Mouse (Mus musculus) midbrain, postnatal 0 days (tissue): ENCODE data around the gene Gpr171. TPM values are rescaled to one million over a fixed set of nuclear protein-coding genes. Genes with fewer than 3 reads are reported as not detected.

Source experiments
- ATAC-seq: fragments of 200-750 bp; cut with Nextera tagmentation; 2 replicates; pipeline ENCODE4 v1.8.0; 2017; ENCODE audit warnings: moderate number of reproducible peaks, mild to moderate bottlenecking, moderate TSS enrichment, moderate library complexity; ENCODE audit not compliant: low FRiP score
- DNase-seq: peaks from one replicate; pipeline ENCODE4 v3.0.0-alpha.2; 2015; ENCODE audit warnings: low spot score
- H3K27ac ChIP-seq: fragments of 300-500 bp; sonication (generic); 2 replicates; pipeline ENCODE4 v1.5.1; 2014; ENCODE audit warnings: low read depth, mild to moderate bottlenecking, low read length, mixed read lengths
- H3K27me3 ChIP-seq: fragments of 300-500 bp; sonication (generic); 2 replicates; pipeline ENCODE4 v1.6.1; 2014; ENCODE audit warnings: low read length, control low read depth, mixed read lengths; ENCODE audit not compliant: insufficient read depth
- H3K36me3 ChIP-seq: fragments of 300-500 bp; sonication (generic); 2 replicates; pipeline ENCODE4 v1.6.1; 2014; ENCODE audit warnings: low read length, control low read depth, mixed read lengths; ENCODE audit not compliant: insufficient read depth
- H3K4me1 ChIP-seq: fragments of 300-500 bp; sonication (generic); 2 replicates; pipeline ENCODE4 v1.6.1; 2014; ENCODE audit warnings: mild to moderate bottlenecking, control low read depth, antibody characterized with exemption, low read length, mixed read lengths; ENCODE audit not compliant: insufficient read depth
- H3K4me2 ChIP-seq: fragments of 300-500 bp; sonication (generic); 2 replicates; pipeline ENCODE4 v1.6.1; 2014; ENCODE audit warnings: low read depth, mild to moderate bottlenecking, low read length, mixed read lengths; ENCODE audit not compliant: poor library complexity, severe bottlenecking
- H3K4me3 ChIP-seq: fragments of 300-500 bp; sonication (generic); 2 replicates; pipeline ENCODE4 v1.5.1; 2014; ENCODE audit warnings: low read depth, mild to moderate bottlenecking, low read length, moderate library complexity
- H3K9ac ChIP-seq: fragments of 300-500 bp; sonication (generic); replicated peaks from 2 replicates; pipeline ENCODE4 v1.6.1; 2014; ENCODE audit warnings: mild to moderate bottlenecking, low read length, moderate library complexity, mixed read lengths; ENCODE audit not compliant: poor library complexity, severe bottlenecking
- H3K9me3 ChIP-seq: fragments of 300-500 bp; sonication (generic); 2 replicates; pipeline ENCODE4 v1.6.1; 2016; ENCODE audit warnings: low read length, control low read depth
- CTCF ChIP-seq: IDR thresholded peaks from 2 replicates; pipeline ENCODE4 v1.5.1; 2016; ENCODE audit warnings: antibody characterized with exemption, mild to moderate bottlenecking
- WGBS: fragments of 180-500 bp; shearing (Covaris S2); extraction: QIAGEN DNeasy Blood & Tissue Kit; methylation state at CpG from one replicate; pipeline ENCODE4 v1.1.7; 2014; 5-methylcytosine and 5-hydroxymethylcytosine counted together
- polyA plus RNA-seq: library from polyadenylated mRNA; unstranded; fragments of >200 nt; fragmentation: Nextera tagmentation; extraction: Ambion mirVana; gene quantifications from 2 replicates; pipeline ENCODE4 v1.2.1, GENCODE M21; 2015
- total RNA-seq: library from RNA; depleted of rRNA; stranded (reverse); fragments of >200 nt; gene quantifications from 2 replicates; pipeline ENCODE4 v1.2.3, GENCODE M21; 2014; rRNA removed

Gene Gpr171
- total and polyA plus RNA-seq, 2 experiments from 2014 or later, result 0.74 TPM; not detected in 1

GRCm38 (mm10) chr3:59065937-59066336, 35.7 kb downstream of the Gpr171 start:
- ATAC-seq (no peak), DNase-seq (no peak)
- no peaks in the 10 kb centered on the region for H3K27me3 ChIP-seq
- no peak overlapping the region for H3K4me3 ChIP-seq
- H3K9me3 ChIP-seq, result no peaks in the 10 kb centered on the region
- H3K4me2 ChIP-seq, result no peak overlapping the region
- no peak overlapping the region for H3K27ac ChIP-seq
- WGBS, result 84% methylated on average over 3 of the region's 3 CpGs
- no peak for TF ChIP-seq CTCF
- no peaks in the 10 kb centered on the region for H3K4me1 ChIP-seq
- H3K36me3 ChIP-seq, result no peaks in the 10 kb centered on the region
- no peak overlapping the region for H3K9ac ChIP-seq

GRCm38 (mm10) chr3:59063431-59063830, 38.2 kb downstream of the Gpr171 start:
- ATAC-seq (no peak), DNase-seq (no peak)
- H3K4me1 ChIP-seq, result no peaks in the 10 kb centered on the region; the same call in 1 of the 2 replicates
- H3K27ac ChIP-seq, result no peak overlapping the region
- no peak overlapping the region for H3K4me3 ChIP-seq
- 95% methylated on average over 4 of the region's 4 CpGs for WGBS
- no peaks in the 10 kb centered on the region for H3K36me3 ChIP-seq
- no peaks in the 10 kb centered on the region for H3K27me3 ChIP-seq
- H3K9ac ChIP-seq, result no peak overlapping the region
- TF ChIP-seq CTCF, result no peak
- no peaks in the 10 kb centered on the region for H3K9me3 ChIP-seq
- H3K4me2 ChIP-seq, result no peak overlapping the region

GRCm38 (mm10) chr3:59062141-59062540, 39.5 kb downstream of the Gpr171 start:
- no peak for TF ChIP-seq CTCF
- no peaks in the 10 kb centered on the region for H3K9me3 ChIP-seq
- ATAC-seq, result no peak
- H3K4me3 ChIP-seq, result no peak overlapping the region
- H3K4me2 ChIP-seq, result no peak overlapping the region
- 79% methylated on average over 5 of the region's 5 CpGs for WGBS
- H3K27me3 ChIP-seq, result no peaks in the 10 kb centered on the region
- no peaks in the 10 kb centered on the region for H3K36me3 ChIP-seq
- DNase-seq, result no peak
- H3K9ac ChIP-seq, result no peak overlapping the region
- no peaks in the 10 kb centered on the region; the same call in 1 of the 2 replicates for H3K4me1 ChIP-seq
- H3K27ac ChIP-seq, result no peak overlapping the region

DNA sequence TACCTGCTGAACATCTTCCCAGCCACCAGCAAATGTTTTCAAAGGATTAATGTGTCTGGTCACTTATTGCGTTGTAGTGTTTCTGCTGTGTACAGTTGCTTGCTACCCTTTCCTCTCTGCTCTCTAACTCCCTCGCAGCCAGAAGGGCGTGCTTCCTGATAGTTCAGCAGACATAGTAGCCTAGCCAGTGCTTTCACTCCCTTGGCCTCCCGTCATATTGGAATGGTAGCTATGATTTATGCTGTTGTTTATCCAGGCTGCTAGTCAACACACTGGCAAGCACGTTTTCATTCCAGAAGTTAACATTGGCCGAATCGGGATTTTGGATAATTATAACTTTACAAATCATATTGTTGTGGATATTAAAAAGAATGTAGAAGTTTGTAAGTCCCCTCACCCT, 41.5 kb downstream of the Gpr171 start:
- DNase-seq (no peak), ATAC-seq (no peak)
- Histone ChIP-seq H3K9me3 (no peaks in the 10 kb centered on the region), H3K27me3 (no peaks in the 10 kb centered on the region), H3K4me3 (no peak overlapping the region), H3K27ac (no peak overlapping the region), H3K9ac (no peak overlapping the region), H3K4me2 (no peak overlapping the region), H3K36me3 (no peaks in the 10 kb centered on the region), H3K4me1 (no peaks in the 10 kb centered on the region; the same call in 1 of the 2 replicates)
- WGBS, result 89% methylated on average over 7 of the region's 7 CpGs
- TF ChIP-seq CTCF, result no peak

DNA sequence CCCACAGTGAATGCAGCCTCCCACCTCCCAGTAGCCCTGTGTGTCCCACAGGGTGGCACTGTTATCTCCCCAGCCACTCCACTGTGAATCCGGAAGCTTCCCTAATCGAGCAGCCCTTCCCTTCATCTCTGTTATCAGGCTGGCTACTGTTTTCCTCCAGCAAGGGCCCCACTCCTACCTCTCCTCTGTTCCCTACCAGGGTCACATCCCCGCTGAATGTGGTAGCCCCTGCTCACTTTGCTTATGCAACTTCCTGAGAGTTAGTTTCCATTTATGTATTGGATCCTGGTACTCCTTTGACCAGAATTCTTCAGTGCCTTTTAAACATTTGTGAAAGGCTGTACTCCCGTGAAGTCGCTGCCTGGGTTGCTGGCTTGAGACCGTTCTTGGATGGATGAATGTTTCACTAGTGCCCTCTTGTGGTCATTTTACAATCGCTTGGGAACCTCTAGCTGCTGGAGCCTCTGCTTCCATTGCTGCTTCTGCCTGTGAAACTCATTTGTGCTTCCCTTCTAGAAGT, 42.5 kb downstream of the Gpr171 start:
- Histone ChIP-seq H3K4me1 (no peaks in the 10 kb centered on the region; the same call in 1 of the 2 replicates), H3K9me3 (no peaks in the 10 kb centered on the region), H3K9ac (no peak overlapping the region), H3K27ac (no peak overlapping the region), H3K4me3 (no peak overlapping the region), H3K4me2 (no peak overlapping the region), H3K27me3 (no peaks in the 10 kb centered on the region), H3K36me3 (no peaks in the 10 kb centered on the region)
- TF ChIP-seq CTCF, result peak; percentile 91
- DNase-seq, result peak; percentile 95
- peak; percentile 91 for ATAC-seq
- 2% methylated on average over 7 of the region's 7 CpGs for WGBS

- Histone ChIP-seq H3K4me1 (no peaks in the 10 kb centered on the region; the same call in 1 of the 2 replicates), H3K4me3 (no peak overlapping the region), H3K9me3 (no peaks in the 10 kb centered on the region), H3K27me3 (no peaks in the 10 kb centered on the region), H3K4me2 (no peak overlapping the region), H3K9ac (no peak overlapping the region), H3K27ac (no peak overlapping the region), H3K36me3 (no peaks in the 10 kb centered on the region)
- no peak for TF ChIP-seq CTCF
- ATAC-seq (no peak), DNase-seq (no peak)
- WGBS, result 85% methylated on average over 17 of the region's 17 CpGs
These were observed 46.6 kb downstream of the Gpr171 start for GRCm38 (mm10) chr3:59054834-59055535.

Other genes starting within 250 kb of the Gpr171 start
- 1.9 and 2.8 TPM in 2 replicates for gene Clrn1, start 216.5 kb downstream of the Gpr171 start, total RNA-seq
- 0.44 and 0.80 TPM in 2 replicates for gene Clrn1, start 216.5 kb downstream of the Gpr171 start, polyA plus RNA-seq
- gene Med12l, start 96.0 kb downstream of the Gpr171 start, total RNA-seq, result 23.0 and 25.8 TPM in 2 replicates
- 3.0 and 3.7 TPM in 2 replicates for gene Med12l, start 96.0 kb downstream of the Gpr171 start, polyA plus RNA-seq
- gene P2ry14, start 51.8 kb upstream of the Gpr171 start, total RNA-seq, result 2.8 and 3.2 TPM in 2 replicates
- 4.3 and 4.6 TPM in 2 replicates for gene P2ry14, start 51.8 kb upstream of the Gpr171 start, polyA plus RNA-seq
- gene Gpr87, start 93.3 kb upstream of the Gpr171 start, total RNA-seq, result 1.5 TPM in 1 of 2 replicates, not detected in the other
- gene Gpr87, start 93.3 kb upstream of the Gpr171 start, polyA plus RNA-seq, result 0.16 TPM in 1 of 2 replicates, not detected in the other
- gene P2ry13, start 109.1 kb upstream of the Gpr171 start, total RNA-seq, result 2.2 and 2.6 TPM in 2 replicates
- 1.8 and 1.9 TPM in 2 replicates for gene P2ry13, start 109.1 kb upstream of the Gpr171 start, polyA plus RNA-seq
- 13.9 and 15.6 TPM in 2 replicates for gene P2ry12, start 161.1 kb upstream of the Gpr171 start, total RNA-seq
- 9.9 and 11.1 TPM in 2 replicates for gene P2ry12, start 161.1 kb upstream of the Gpr171 start, polyA plus RNA-seq
- gene Igsf10, start 242.6 kb upstream of the Gpr171 start, total RNA-seq, result 6.5 and 7.8 TPM in 2 replicates
- gene Igsf10, start 242.6 kb upstream of the Gpr171 start, polyA plus RNA-seq, result 3.6 and 4.1 TPM in 2 replicates